Mouse (Mus musculus): ENCODE results near the gene Lhx3. TPM values are rescaled to one million over a fixed set of nuclear protein-coding genes. Genes with fewer than 3 reads are reported as not detected.
A peak's percentile ranks its signal among the peaks of the same experiment; 100 is the strongest.

Gene Lhx3
- total RNA-seq (2014; fragmentation: Nextera tagmentation) (not detected in 2 replicates), total RNA-seq (2017) (not detected in 2 replicates)

GRCm38 (mm10) chr2:26208126-26208789 lies at the start of gene Lhx3:
TSS of gene Lhx3 (minus strand) at chr2:26208289.
- peak; percentile 91 for ATAC-seq (replicated peaks; ENCODE audit: poor library complexity, severe bottlenecking)

- no peak for ATAC-seq (replicated peaks; ENCODE audit: poor library complexity, severe bottlenecking)
Observed at GRCm38 (mm10) chr2:26257315-26258096, 49.4 kb upstream of the Lhx3 start.

- no peak for ATAC-seq (replicated peaks; ENCODE audit: poor library complexity, severe bottlenecking)
Observed at GRCm38 (mm10) chr2:26254816-26255215, 46.7 kb upstream of the Lhx3 start.

GRCm38 (mm10) chr2:26252514-26253206 lies 44.6 kb upstream of the Lhx3 start:
- ATAC-seq (replicated peaks; ENCODE audit: poor library complexity, severe bottlenecking): 0 out of 2 replicates have a peak, but pooled peaks have one; percentile 25

GRCm38 (mm10) chr2:26247531-26247930 lies 39.4 kb upstream of the Lhx3 start:
- no peak for ATAC-seq (replicated peaks; ENCODE audit: poor library complexity, severe bottlenecking)

GRCm38 (mm10) chr2:26240841-26241240 lies 32.8 kb upstream of the Lhx3 start:
- no peak for ATAC-seq (replicated peaks; ENCODE audit: poor library complexity, severe bottlenecking)

GRCm38 (mm10) chr2:26240330-26240729 lies 32.2 kb upstream of the Lhx3 start:
- no peak for ATAC-seq (replicated peaks; ENCODE audit: poor library complexity, severe bottlenecking)

GRCm38 (mm10) chr2:26237290-26237782 lies 29.2 kb upstream of the Lhx3 start, which contains the start of gene Qsox2:
TSS of gene Qsox2 (minus strand) at chr2:26237525.
- peak; percentile 89 for ATAC-seq (replicated peaks; ENCODE audit: poor library complexity, severe bottlenecking)

- ATAC-seq (replicated peaks; ENCODE audit: poor library complexity, severe bottlenecking): peak; percentile 49
Observed at GRCm38 (mm10) chr2:26236681-26237289, 28.7 kb upstream of the Lhx3 start.

GRCm38 (mm10) chr2:26234771-26235170 lies 26.7 kb upstream of the Lhx3 start:
- ATAC-seq (replicated peaks; ENCODE audit: poor library complexity, severe bottlenecking): no peak

- ATAC-seq (replicated peaks; ENCODE audit: poor library complexity, severe bottlenecking): no peak
Observed at GRCm38 (mm10) chr2:26234253-26234652, 26.2 kb upstream of the Lhx3 start.

GRCm38 (mm10) chr2:26231366-26231765 lies 23.3 kb upstream of the Lhx3 start:
- ATAC-seq (replicated peaks; ENCODE audit: poor library complexity, severe bottlenecking): no peak

- no peak for ATAC-seq (replicated peaks; ENCODE audit: poor library complexity, severe bottlenecking)
Observed at GRCm38 (mm10) chr2:26230253-26230652, 22.2 kb upstream of the Lhx3 start.

- peak; percentile 65 for ATAC-seq (replicated peaks; ENCODE audit: poor library complexity, severe bottlenecking)
Observed at GRCm38 (mm10) chr2:26227788-26228187, 19.7 kb upstream of the Lhx3 start.

- ATAC-seq (replicated peaks; ENCODE audit: poor library complexity, severe bottlenecking): no peak
Observed at GRCm38 (mm10) chr2:26225242-26225641, 17.2 kb upstream of the Lhx3 start.

GRCm38 (mm10) chr2:26223961-26224360 lies 15.9 kb upstream of the Lhx3 start:
- no peak for ATAC-seq (replicated peaks; ENCODE audit: poor library complexity, severe bottlenecking)

- no peak for ATAC-seq (replicated peaks; ENCODE audit: poor library complexity, severe bottlenecking)
Observed at GRCm38 (mm10) chr2:26214526-26214925, 6.4 kb upstream of the Lhx3 start.

GRCm38 (mm10) chr2:26209566-26209965 lies 1.5 kb upstream of the Lhx3 start:
- no peak for ATAC-seq (replicated peaks; ENCODE audit: poor library complexity, severe bottlenecking)

- ATAC-seq (replicated peaks; ENCODE audit: poor library complexity, severe bottlenecking): no peak
Observed at GRCm38 (mm10) chr2:26207559-26207958, 530 bp downstream of the Lhx3 start.

GRCm38 (mm10) chr2:26205761-26206160 lies 2.3 kb downstream of the Lhx3 start:
- no peak for ATAC-seq (replicated peaks; ENCODE audit: poor library complexity, severe bottlenecking)

All from granulocyte monocyte progenitor cell, adult 5-6 weeks (primary cell).